Mouse (Mus musculus): ENCODE results near the gene 1700021F05Rik.

The 1700021F05Rik gene

DNA sequence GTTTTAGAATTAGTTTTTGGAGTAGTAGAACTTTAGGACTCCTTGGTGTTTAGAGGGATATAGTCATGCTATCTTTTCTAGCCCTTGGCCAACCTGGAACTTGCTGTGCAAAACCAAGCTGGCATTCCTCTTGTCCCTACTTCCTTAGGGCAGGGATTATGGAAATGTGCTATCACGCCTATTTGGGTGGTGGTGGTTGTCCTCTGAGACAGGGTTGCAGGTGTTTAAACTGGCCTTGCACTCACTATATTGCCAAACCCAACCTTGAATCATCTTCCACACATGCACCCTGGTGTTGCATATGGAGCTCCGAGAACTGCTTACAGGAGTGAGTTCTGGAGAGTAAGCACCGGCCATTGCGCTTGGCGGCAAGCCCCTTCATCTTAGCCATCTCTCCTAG is 58.8 kb downstream of the 1700021F05Rik start:
- no peak for DNase-seq (ENCODE audit: low spot score)

DNA sequence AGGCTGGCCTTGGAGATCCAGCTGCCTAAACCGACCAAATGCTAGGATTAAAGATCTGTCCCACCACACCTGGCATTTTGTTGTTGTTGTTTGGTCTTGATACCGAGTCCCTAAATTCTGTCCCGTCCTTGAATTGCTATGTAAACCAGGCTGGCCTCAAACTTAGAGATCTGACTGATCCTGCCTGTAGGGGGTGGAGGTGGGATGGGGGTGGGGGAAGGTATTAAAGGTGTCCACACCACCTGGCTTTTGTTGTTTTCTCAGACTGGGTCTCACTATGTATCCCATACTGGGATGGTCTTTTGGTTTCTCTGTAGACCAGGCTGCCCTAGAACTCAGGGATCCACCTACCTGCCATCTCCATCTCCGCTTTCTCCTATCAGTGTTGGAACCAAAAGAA is 59.6 kb downstream of the 1700021F05Rik start:
- no peak for DNase-seq (ENCODE audit: low spot score)

DNA sequence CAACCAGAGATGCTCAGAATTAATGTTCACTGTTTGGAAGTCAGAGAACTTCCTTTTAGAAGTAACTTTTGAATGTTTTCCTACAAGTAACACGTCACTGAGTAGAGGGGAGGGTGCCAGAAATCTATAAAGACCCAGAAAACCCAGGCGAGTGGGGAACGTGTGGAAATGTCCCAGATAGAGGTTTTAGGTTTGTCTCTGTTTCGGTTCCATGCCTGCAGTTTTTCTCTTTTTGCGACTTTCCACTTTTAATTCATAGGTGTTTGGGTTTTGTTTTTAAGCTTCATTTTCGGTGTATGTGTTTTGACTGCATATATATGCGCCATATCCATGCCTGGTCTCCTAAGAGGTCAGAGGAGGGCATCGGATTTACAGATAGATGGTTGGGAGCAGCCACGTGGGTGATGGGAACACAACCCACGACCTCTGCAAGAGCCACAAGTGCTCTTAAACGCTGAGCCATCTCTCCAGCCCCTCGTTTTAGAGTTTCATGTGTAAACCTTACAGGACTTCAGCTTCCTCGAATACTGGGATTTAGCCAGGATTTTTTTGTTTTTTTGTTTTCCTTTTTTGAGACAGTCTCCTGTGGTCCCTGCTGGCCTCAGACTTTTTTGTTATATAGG is 60.5 kb downstream of the 1700021F05Rik start:
- no peak for DNase-seq (ENCODE audit: low spot score)

DNA sequence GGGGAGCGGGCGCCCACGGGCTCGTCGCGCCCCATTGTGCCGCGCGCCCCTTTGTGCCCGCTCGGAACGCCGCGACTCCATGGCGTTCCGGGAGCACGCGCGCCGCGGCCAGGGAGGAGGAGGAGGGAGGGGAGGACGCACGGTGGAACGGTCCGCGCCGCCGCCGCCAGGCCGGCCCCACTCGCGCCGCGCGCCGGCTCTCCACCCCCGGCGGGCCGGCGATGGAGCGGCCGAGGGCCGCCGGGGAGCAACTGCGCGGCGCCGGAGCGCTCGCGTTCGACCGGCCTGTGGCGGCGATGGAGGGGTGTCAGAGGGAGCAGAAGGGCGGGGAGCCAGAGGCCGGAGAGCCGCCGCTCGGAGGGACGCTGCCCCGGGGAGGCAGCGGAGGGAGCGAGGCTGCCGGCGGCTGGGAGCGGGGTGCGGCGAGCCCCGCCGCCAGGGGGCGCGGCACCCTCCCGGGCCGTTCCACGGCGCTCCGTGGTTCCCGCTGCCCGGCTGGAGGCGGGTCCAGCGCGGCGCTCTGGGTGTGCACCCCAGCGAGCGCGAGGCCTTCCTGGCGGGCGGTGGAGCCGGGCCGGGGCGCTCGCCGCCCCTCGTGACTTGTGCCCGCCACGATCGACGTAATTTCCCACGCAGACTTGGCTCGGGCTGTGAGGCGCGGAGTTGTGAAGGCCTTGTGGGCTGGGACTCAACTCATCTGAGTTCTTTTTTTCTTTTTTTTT is 61.2 kb downstream of the 1700021F05Rik start:
- DNase-seq (ENCODE audit: low spot score), result peak; percentile 79

DNA sequence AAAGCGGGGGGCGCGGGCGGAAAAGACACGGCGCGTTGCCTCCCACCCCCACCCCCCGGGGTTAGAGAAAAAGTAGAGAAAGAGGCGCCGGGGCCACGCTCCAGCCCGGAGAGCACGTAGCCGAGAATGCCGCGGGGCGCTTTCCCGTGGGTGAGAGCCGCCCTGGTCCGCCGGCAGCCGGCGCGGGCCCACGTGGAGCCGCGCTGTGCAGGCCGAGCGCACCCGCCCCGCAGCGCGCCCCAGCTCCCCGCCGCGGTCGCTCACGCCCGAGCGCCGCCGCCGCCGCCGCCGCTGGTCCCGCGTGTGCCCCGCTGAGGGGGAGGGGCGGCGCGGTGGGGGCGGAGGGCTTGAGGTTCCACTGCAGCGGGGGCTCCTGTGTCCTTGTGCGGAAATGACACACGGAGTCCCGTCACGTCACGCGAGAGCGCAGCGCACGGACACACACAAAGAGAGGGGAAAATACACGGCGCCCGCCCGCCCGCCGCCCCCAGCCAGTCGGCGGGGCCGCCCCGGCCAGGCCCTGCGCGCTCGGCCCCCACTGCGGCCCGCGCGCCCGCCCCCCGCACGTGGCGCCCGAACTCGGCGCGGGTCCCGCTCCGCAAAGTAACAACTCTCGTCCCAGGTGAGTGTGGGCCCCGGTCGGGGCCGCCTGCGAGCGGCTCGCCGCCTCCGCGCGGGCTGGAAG is 61.9 kb downstream of the 1700021F05Rik start, which contains the start of gene Bend3:
Bend3 (plus strand) TSS at position 81 of the 685 bp plus-strand sequence.
- peak; percentile 50 for DNase-seq (ENCODE audit: low spot score)

DNA sequence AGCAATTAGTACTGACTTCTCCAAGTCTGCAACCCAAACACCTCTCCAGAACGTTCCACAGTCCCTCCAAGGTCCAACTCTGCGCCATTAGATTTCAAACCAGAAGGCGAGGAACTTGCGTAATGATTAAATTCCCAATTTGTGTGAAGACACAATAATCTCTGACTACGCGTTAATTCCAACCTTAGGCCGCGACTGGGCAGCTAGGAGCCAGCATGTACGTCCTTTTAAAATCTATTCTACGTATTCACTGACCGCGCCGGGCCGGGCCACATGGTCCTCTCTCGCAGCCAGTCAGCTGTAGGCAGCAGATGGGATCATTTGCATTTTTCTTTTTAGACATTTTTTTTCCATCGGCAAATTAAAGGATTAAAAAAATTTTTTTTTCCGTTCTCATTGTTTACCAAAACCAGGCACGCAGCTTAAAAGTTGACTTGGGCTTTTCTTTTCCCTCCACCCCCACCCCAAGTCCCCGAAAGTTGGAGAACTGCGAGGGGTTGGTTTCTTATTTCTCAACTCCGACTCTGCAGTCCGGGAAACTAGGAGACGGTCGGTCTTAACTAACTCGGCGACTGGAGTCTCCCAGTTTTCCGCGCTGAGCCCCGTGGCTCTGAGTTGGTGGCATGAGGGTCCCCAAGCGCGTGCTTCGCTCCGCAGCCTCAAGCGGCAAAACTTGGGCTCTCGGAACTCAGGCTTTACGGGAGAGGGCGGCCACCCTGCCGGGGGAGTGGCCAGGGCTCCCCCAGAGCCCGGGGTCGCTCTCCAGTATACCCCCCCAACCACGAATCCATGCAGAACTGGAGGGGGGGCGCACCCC is 62.7 kb downstream of the 1700021F05Rik start:
- DNase-seq (ENCODE audit: low spot score), result peak; percentile 38

DNA sequence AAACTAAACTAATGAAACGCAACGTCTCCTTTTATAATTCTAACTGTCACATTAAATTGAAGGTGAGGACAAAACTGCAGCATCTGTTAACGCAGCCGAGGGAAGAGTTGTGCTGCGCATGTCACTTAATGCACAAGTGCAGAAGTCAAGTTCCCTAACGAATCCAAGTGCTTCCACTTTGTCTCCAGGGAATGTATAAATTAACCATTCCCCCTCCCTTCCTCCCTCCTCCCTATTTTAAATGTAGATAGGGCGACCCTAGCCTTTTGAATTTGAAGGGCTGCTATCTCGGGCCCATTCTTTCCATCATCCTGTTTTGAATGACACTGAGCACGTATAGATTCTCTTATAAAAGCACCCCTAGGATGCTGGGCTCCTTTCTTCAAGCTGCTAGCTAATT is 63.3 kb downstream of the 1700021F05Rik start:
- no peak for DNase-seq (ENCODE audit: low spot score)

DNA sequence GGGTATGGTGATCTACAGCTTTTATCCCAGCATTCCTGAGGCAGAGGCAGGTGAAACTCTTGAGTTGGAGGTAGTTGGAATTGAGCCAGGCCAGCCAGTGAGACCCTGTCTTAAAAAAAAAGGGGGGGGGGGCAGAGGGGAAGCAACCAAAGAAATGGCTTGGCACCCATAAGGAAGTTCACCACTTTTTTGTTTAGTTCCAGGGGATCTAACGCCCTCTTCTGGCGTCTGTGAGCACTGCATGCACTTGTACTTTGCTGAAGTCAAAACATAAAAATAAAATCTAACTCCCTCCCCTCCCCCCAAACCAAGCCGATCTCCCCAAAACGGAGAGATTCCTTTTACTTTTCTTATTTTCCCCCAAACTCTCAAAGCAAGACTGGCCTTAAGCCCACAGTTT is 65.4 kb downstream of the 1700021F05Rik start:
- DNase-seq (ENCODE audit: low spot score), result peak; percentile 25

Data from adipocyte (in vitro differentiated cells).